Mouse (Mus musculus): ENCODE results near the gene 4933415A04Rik.

4933415A04Rik gene

DNA sequence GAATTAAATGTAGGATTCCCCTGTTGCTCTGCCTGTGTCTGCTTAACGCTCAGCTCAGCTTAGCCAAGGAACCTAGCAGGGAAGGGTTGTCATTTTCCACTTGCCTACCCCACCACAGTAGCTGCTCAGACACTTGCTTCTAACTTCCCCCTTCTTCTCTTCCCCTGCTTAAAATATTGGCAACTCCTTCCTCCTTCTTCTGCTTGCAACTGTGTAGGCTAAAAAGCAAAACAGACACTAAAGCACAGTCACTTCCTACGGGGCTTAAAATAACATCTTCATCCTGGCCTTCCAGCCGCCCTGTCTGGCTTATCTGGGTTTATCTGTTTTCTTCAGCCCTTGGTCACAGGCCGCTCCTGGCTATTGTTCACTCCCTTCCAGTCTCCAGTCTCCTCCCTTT, 45.7 kb downstream of the 4933415A04Rik start:
- DNase-seq (ENCODE audit: low spot score in 2 of 2): no peak

DNA sequence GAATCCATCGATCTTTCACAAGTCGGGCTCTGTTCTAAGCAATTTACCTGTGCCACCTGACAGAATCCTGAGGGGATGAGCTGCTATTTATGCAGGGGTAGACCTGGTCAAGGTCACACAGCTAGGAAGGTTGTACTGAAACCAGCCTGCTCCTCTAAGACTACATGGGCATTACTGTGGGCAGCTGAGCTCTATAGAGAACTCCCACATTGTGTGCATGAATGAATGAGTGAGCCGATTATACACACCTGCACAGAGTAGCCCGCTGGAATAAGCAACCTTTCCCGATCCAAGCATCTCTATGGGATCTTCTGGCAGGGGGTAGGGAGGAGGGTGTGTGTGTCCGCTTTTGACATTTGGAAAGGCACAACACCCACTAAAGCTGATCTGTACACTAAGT, 46.3 kb downstream of the 4933415A04Rik start:
- no peak for DNase-seq (ENCODE audit: low spot score in 2 of 2)

GRCm38 (mm10) chr11:43633658-43634401, 47.0 kb downstream of the 4933415A04Rik start:
- DNase-seq (ENCODE audit: low spot score in 2 of 2): peak in 1 of 2 experiments; percentile 25

GRCm38 (mm10) chr11:43636761-43637160, 49.9 kb downstream of the 4933415A04Rik start:
- DNase-seq (ENCODE audit: low spot score in 2 of 2): no peak

DNA sequence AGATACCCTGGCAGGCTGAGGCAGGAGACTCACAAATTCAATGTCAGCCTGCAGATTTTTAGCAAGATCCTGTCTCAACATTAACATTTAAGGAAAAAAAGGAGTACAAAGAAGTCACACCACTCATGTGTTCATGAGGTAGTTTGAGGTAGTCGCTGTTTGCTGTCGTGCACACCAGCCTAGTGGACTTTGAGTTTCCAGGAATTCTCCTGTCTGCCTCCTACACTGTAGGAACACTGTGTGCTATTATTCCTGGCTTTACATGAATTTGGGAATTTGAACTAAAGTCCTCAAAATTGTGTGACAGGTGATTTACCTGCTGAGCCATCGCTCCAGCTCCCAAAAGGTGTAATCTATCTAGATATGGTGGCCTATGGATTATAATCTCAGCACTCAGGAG, 51.6 kb downstream of the 4933415A04Rik start:
- DNase-seq (ENCODE audit: low spot score in 2 of 2): no peak

Measured in spleen, postnatal 10 days (tissue).